Mouse (Mus musculus): ENCODE results near the gene Zfp553. TPM values are rescaled to one million over a fixed set of nuclear protein-coding genes. Genes with fewer than 3 reads are reported as not detected.

The Zfp553 gene
- polyA plus RNA-seq, 1 experiment from 2014 or later = 26.5 TPM

GRCm38 (mm10) chr7:127192989-127193388 lies 39.9 kb upstream of the Zfp553 start:
- Histone ChIP-seq H3K9ac (ENCODE audit: low read depth, low read length) (no peak overlapping the region), H3K36me3 (ENCODE audit: control insufficient read depth, insufficient read depth, low read length) (peaks cover 8% of the 10 kb centered on the region; the same call in 1 of the 2 replicates), H3K4me2 (replicated peaks; ENCODE audit: low read depth, low read length) (no peak overlapping the region), H3K4me1 (replicated peaks; ENCODE audit: control insufficient read depth, insufficient read depth, low read length) (peaks cover 5% of the 10 kb centered on the region; the same call in 1 of the 2 replicates), H3K27ac (ENCODE audit: low read depth, low read length) (no peak overlapping the region), H3K27me3 (ENCODE audit: control insufficient read depth, insufficient read depth, low read length) (no peaks in the 10 kb centered on the region), H3K9me3 (ENCODE audit: control insufficient read depth, low read length) (no peaks in the 10 kb centered on the region), H3K4me3 (ENCODE audit: low read depth, low read length) (no peak overlapping the region)
- no peak for DNase-seq (ENCODE audit: low spot score)
- ATAC-seq (ENCODE audit: low FRiP score) = no peak
- 92% methylated on average over 5 of the region's 5 CpGs for WGBS

GRCm38 (mm10) chr7:127194011-127194632 lies 38.7 kb upstream of the Zfp553 start:
- Histone ChIP-seq H3K27ac (ENCODE audit: low read depth, low read length) (no peak overlapping the region), H3K36me3 (ENCODE audit: control insufficient read depth, insufficient read depth, low read length) (peaks cover 15% of the 10 kb centered on the region; the same call in 1 of the 2 replicates), H3K4me1 (replicated peaks; ENCODE audit: control insufficient read depth, insufficient read depth, low read length) (peaks cover 5% of the 10 kb centered on the region; the same call in 1 of the 2 replicates), H3K9me3 (ENCODE audit: control insufficient read depth, low read length) (no peaks in the 10 kb centered on the region), H3K27me3 (ENCODE audit: control insufficient read depth, insufficient read depth, low read length) (no peaks in the 10 kb centered on the region), H3K9ac (ENCODE audit: low read depth, low read length) (no peak overlapping the region), H3K4me3 (ENCODE audit: low read depth, low read length) (no peak overlapping the region), H3K4me2 (replicated peaks; ENCODE audit: low read depth, low read length) (no peak overlapping the region)
- ATAC-seq (ENCODE audit: low FRiP score) (no peak), DNase-seq (ENCODE audit: low spot score) (no peak)
- WGBS = 94% methylated on average over 17 of the region's 17 CpGs

GRCm38 (mm10) chr7:127194633-127195029 lies 38.2 kb upstream of the Zfp553 start:
- H3K4me2 ChIP-seq (replicated peaks; ENCODE audit: low read depth, low read length) = peak overlapping the region; percentile 80
- WGBS = 84% methylated on average over 7 of the region's 7 CpGs
- H3K27me3 ChIP-seq (ENCODE audit: control insufficient read depth, insufficient read depth, low read length) = no peaks in the 10 kb centered on the region
- peak overlapping the region; percentile 69 for H3K4me3 ChIP-seq (ENCODE audit: low read depth, low read length)
- H3K9me3 ChIP-seq (ENCODE audit: control insufficient read depth, low read length) = no peaks in the 10 kb centered on the region
- H3K27ac ChIP-seq (ENCODE audit: low read depth, low read length) = no peak overlapping the region
- H3K9ac ChIP-seq (ENCODE audit: low read depth, low read length) = peak overlapping the region; percentile 81; the same call in 1 of the 2 replicates
- no peak for ATAC-seq (ENCODE audit: low FRiP score)
- H3K36me3 ChIP-seq (ENCODE audit: control insufficient read depth, insufficient read depth, low read length) = peaks cover 17% of the 10 kb centered on the region; the same call in 1 of the 2 replicates
- peaks cover 5% of the 10 kb centered on the region; the same call in 1 of the 2 replicates for H3K4me1 ChIP-seq (replicated peaks; ENCODE audit: control insufficient read depth, insufficient read depth, low read length)
- DNase-seq (ENCODE audit: low spot score) = no peak

GRCm38 (mm10) chr7:127195544-127196295 lies 37.1 kb upstream of the Zfp553 start, which contains the start of gene Cd2bp2:
TSS of gene Cd2bp2 (minus strand) at chr7:127196050.
- Histone ChIP-seq H3K36me3 (ENCODE audit: control insufficient read depth, insufficient read depth, low read length) (peaks cover 17% of the 10 kb centered on the region; the same call in 1 of the 2 replicates), H3K4me2 (replicated peaks; ENCODE audit: low read depth, low read length) (peak within 1 kb of the TSS; percentile 83), H3K27me3 (ENCODE audit: control insufficient read depth, insufficient read depth, low read length) (no peaks in the 10 kb centered on the region), H3K27ac (ENCODE audit: low read depth, low read length) (peak within 1 kb of the TSS; percentile 85), H3K9me3 (ENCODE audit: control insufficient read depth, low read length) (no peaks in the 10 kb centered on the region), H3K4me3 (ENCODE audit: low read depth, low read length) (peak within 1 kb of the TSS; percentile 69), H3K9ac (ENCODE audit: low read depth, low read length) (peak within 1 kb of the TSS; percentile 81), H3K4me1 (replicated peaks; ENCODE audit: control insufficient read depth, insufficient read depth, low read length) (peaks cover 5% of the 10 kb centered on the region; the same call in 1 of the 2 replicates)
- DNase-seq (ENCODE audit: low spot score) = peak; percentile 96
- WGBS = under 1% methylated on average over 51 of the region's 51 CpGs
- peak; percentile 97 for ATAC-seq (ENCODE audit: low FRiP score)

GRCm38 (mm10) chr7:127196484-127196883 lies 36.4 kb upstream of the Zfp553 start:
- Histone ChIP-seq H3K9me3 (ENCODE audit: control insufficient read depth, low read length) (no peaks in the 10 kb centered on the region), H3K4me2 (replicated peaks; ENCODE audit: low read depth, low read length) (peak overlapping the region; percentile 83), H3K27ac (ENCODE audit: low read depth, low read length) (peak overlapping the region; percentile 80), H3K9ac (ENCODE audit: low read depth, low read length) (peak overlapping the region; percentile 74), H3K27me3 (ENCODE audit: control insufficient read depth, insufficient read depth, low read length) (no peaks in the 10 kb centered on the region), H3K4me3 (ENCODE audit: low read depth, low read length) (peak overlapping the region; percentile 69), H3K36me3 (ENCODE audit: control insufficient read depth, insufficient read depth, low read length) (peaks cover 20% of the 10 kb centered on the region; the same call in 1 of the 2 replicates), H3K4me1 (replicated peaks; ENCODE audit: control insufficient read depth, insufficient read depth, low read length) (peaks cover 5% of the 10 kb centered on the region; the same call in 1 of the 2 replicates)
- ATAC-seq (ENCODE audit: low FRiP score) (no peak), DNase-seq (ENCODE audit: low spot score) (no peak)
- 64% methylated on average over 11 of the region's 11 CpGs for WGBS

GRCm38 (mm10) chr7:127206606-127207005 lies 26.3 kb upstream of the Zfp553 start:
- no peaks in the 10 kb centered on the region for H3K9me3 ChIP-seq (ENCODE audit: control insufficient read depth, low read length)
- ATAC-seq (ENCODE audit: low FRiP score) = no peak
- peak overlapping the region; percentile 90 for H3K4me3 ChIP-seq (ENCODE audit: low read depth, low read length)
- no peak for DNase-seq (ENCODE audit: low spot score)
- H3K27ac ChIP-seq (ENCODE audit: low read depth, low read length) = no peak overlapping the region
- peak overlapping the region; percentile 96 for H3K4me2 ChIP-seq (replicated peaks; ENCODE audit: low read depth, low read length)
- no peaks in the 10 kb centered on the region for H3K36me3 ChIP-seq (ENCODE audit: control insufficient read depth, insufficient read depth, low read length)
- peaks cover 6% of the 10 kb centered on the region; the same call in 1 of the 2 replicates for H3K4me1 ChIP-seq (replicated peaks; ENCODE audit: control insufficient read depth, insufficient read depth, low read length)
- no peaks in the 10 kb centered on the region for H3K27me3 ChIP-seq (ENCODE audit: control insufficient read depth, insufficient read depth, low read length)
- 60% methylated on average over 2 of the region's 2 CpGs for WGBS
- peak overlapping the region; percentile 92 for H3K9ac ChIP-seq (ENCODE audit: low read depth, low read length)

GRCm38 (mm10) chr7:127207374-127208294 lies 25.2 kb upstream of the Zfp553 start:
- peak; percentile 36 for ATAC-seq (ENCODE audit: low FRiP score)
- H3K4me3 ChIP-seq (ENCODE audit: low read depth, low read length) = peak overlapping the region; percentile 90
- no peak for DNase-seq (ENCODE audit: low spot score)
- WGBS = under 1% methylated on average over 48 of the region's 53 CpGs
- peak overlapping the region; percentile 92 for H3K9ac ChIP-seq (ENCODE audit: low read depth, low read length)
- peak overlapping the region; percentile 77 for H3K27ac ChIP-seq (ENCODE audit: low read depth, low read length)
- no peaks in the 10 kb centered on the region for H3K27me3 ChIP-seq (ENCODE audit: control insufficient read depth, insufficient read depth, low read length)
- no peaks in the 10 kb centered on the region for H3K9me3 ChIP-seq (ENCODE audit: control insufficient read depth, low read length)
- no peaks in the 10 kb centered on the region for H3K36me3 ChIP-seq (ENCODE audit: control insufficient read depth, insufficient read depth, low read length)
- H3K4me2 ChIP-seq (replicated peaks; ENCODE audit: low read depth, low read length) = peak overlapping the region; percentile 96
- peaks cover 6% of the 10 kb centered on the region; the same call in 1 of the 2 replicates for H3K4me1 ChIP-seq (replicated peaks; ENCODE audit: control insufficient read depth, insufficient read depth, low read length)

GRCm38 (mm10) chr7:127208295-127208552 lies 24.6 kb upstream of the Zfp553 start, which contains the start of gene Tbc1d10b:
TSS of gene Tbc1d10b (minus strand) at chr7:127208468.
- DNase-seq (ENCODE audit: low spot score) = no peak

More at GRCm38 (mm10) chr7:127208295-127208552, 24.6 kb upstream of the Zfp553 start, which contains the start of gene Tbc1d10b:
- Histone ChIP-seq H3K4me3 (ENCODE audit: low read depth, low read length) (peak within 1 kb of the TSS; percentile 90), H3K27me3 (ENCODE audit: control insufficient read depth, insufficient read depth, low read length) (no peaks in the 10 kb centered on the region), H3K36me3 (ENCODE audit: control insufficient read depth, insufficient read depth, low read length) (no peaks in the 10 kb centered on the region), H3K27ac (ENCODE audit: low read depth, low read length) (peak within 1 kb of the TSS; percentile 77), H3K9ac (ENCODE audit: low read depth, low read length) (peak within 1 kb of the TSS; percentile 92), H3K4me2 (replicated peaks; ENCODE audit: low read depth, low read length) (peak within 1 kb of the TSS; percentile 96), H3K9me3 (ENCODE audit: control insufficient read depth, low read length) (no peaks in the 10 kb centered on the region), H3K4me1 (replicated peaks; ENCODE audit: control insufficient read depth, insufficient read depth, low read length) (peaks cover 6% of the 10 kb centered on the region; the same call in 1 of the 2 replicates)
- peak; percentile 51 for ATAC-seq (ENCODE audit: low FRiP score)
- 1% methylated on average over 22 of the region's 44 CpGs for WGBS

All from hindbrain, embryonic 11.5 days (tissue).